Mouse (Mus musculus): ENCODE data around the gene Rtkn. TPM values are rescaled to one million over a fixed set of nuclear protein-coding genes. Genes with fewer than 3 reads are reported as not detected.

Gene Rtkn
- polyA plus RNA-seq, 2 experiments, result 5.5 to 11.1 TPM

DNA sequence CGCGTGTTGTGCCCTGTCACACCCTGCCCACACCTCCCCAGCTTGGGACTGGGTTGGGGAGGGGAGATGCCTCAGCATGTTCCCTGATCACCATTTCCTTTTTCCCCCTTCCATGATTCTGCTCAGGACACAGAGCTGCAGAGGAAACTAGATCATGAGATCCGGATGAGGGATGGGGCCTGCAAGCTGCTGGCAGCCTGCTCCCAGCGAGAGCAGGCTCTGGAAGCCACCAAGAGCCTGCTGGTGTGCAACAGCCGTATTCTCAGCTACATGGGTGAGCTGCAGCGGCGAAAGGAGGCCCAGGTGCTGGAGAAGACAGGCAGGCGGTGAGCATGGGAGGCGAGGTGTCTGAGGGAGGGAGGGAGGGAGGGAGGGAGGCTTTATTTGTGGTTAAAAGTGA, 10.5 kb downstream of the Rtkn start:
- no peak overlapping the region for H3K9ac ChIP-seq (replicated peaks)
- H3K4me3 ChIP-seq (ENCODE audit: insufficient read depth in 1 of 2, low read depth in 2 of 2, low read length in 2 of 2), result no peak overlapping the region
- TF ChIP-seq EP300 (IDR thresholded peaks at IDR 0.05; ENCODE audit: low read depth) (no peak), CTCF (IDR thresholded peaks at IDR 0.05; ENCODE audit: low read depth) (no peak)
- H3K27me3 ChIP-seq (ENCODE audit: control insufficient read depth, insufficient read depth, low read length), result peaks cover 13% of the 10 kb centered on the region
- H3K9me3 ChIP-seq (ENCODE audit: control insufficient read depth, low read length), result no peaks in the 10 kb centered on the region
- 39% methylated on average over 9 of the region's 9 CpGs for WGBS (ENCODE audit: insufficient replicate concordance)
- no peak for ATAC-seq (ENCODE audit: insufficient read depth)
- no peaks in the 10 kb centered on the region for H3K36me3 ChIP-seq (replicated peaks; ENCODE audit: control insufficient read depth, insufficient read depth, low read depth)
- DNase-seq (ENCODE audit: low read depth in 3 of 3, low spot score in 3 of 3), result no peak
- H3K4me1 ChIP-seq (replicated peaks; ENCODE audit: control insufficient read depth in 2 of 2, insufficient read depth in 2 of 2, low read length in 1 of 2), result peaks cover 0 to 2% of the 10 kb centered on the region in 2 experiments; a peak in 1 of 4 replicates
- no peak overlapping the region for H3K27ac ChIP-seq
- no peak overlapping the region for H3K4me2 ChIP-seq (ENCODE audit: low read depth)

DNA sequence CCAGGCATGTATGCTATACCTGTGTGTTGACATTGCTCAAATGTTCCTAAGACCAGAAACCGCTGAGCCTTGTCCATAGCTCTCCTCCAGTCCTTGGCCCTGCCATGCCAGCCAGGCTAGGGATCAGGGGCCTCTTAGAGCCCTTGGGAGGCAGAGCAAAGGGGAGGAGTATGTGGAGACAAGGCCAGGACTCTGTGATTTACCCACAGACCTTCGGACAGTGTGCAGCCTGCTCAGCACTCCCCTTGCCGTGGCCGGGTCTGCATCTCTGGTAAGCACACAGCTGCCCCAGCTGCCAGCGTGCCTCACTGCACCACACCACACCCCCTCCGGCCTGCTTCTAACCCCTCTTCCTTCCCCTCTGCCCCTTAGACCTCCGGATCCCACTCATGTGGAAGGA, 12.0 kb downstream of the Rtkn start:
- ATAC-seq (ENCODE audit: insufficient read depth), result no peak
- WGBS (ENCODE audit: insufficient replicate concordance), result 49% methylated on average over 7 of the region's 7 CpGs

DNA sequence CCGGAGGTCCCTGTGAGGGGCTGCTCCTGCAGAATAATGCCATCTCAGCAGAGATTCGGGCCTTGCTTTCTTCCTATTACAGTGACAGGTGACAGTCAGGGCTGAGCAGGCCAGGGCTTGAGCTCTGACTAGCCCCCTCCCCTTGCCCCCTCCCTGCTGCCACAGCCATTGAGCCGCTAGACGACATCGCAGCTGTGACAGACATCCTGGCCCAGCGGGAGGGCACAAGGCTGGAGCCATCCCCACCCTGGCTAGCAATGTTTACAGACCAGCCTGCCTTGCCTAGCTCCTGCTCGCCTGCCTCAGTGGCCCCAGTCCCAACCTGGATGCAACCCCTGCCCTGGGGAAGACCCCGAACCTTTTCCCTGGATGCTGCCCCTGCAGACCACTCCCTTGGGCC, 16.5 kb downstream of the Rtkn start:
- ATAC-seq (ENCODE audit: insufficient read depth) (no peak), DNase-seq (ENCODE audit: low read depth in 3 of 3, low spot score in 3 of 3) (no peak)
- no peak overlapping the region for H3K4me2 ChIP-seq (ENCODE audit: low read depth)
- H3K4me1 ChIP-seq (replicated peaks; ENCODE audit: control insufficient read depth in 2 of 2, insufficient read depth in 2 of 2, low read length in 1 of 2), result no peaks in the 10 kb centered on the region
- TF ChIP-seq EP300 (IDR thresholded peaks at IDR 0.05; ENCODE audit: low read depth), result no peak
- no peak for TF ChIP-seq CTCF (IDR thresholded peaks at IDR 0.05; ENCODE audit: low read depth)
- no peaks in the 10 kb centered on the region for H3K36me3 ChIP-seq (replicated peaks; ENCODE audit: control insufficient read depth, insufficient read depth, low read depth)
- H3K4me3 ChIP-seq (ENCODE audit: insufficient read depth in 1 of 2, low read depth in 2 of 2, low read length in 2 of 2), result no peak overlapping the region
- peaks cover 12% of the 10 kb centered on the region for H3K27me3 ChIP-seq (ENCODE audit: control insufficient read depth, insufficient read depth, low read length)
- no peak overlapping the region for H3K9ac ChIP-seq (replicated peaks)
- no peaks in the 10 kb centered on the region for H3K9me3 ChIP-seq (ENCODE audit: control insufficient read depth, low read length)
- H3K27ac ChIP-seq, result no peak overlapping the region
- WGBS (ENCODE audit: insufficient replicate concordance), result 31% methylated on average over 8 of the region's 8 CpGs

More for the DNA sequence above, 12.0 kb downstream of the Rtkn start:
- no peak for DNase-seq (ENCODE audit: low read depth in 3 of 3, low spot score in 3 of 3)
- Histone ChIP-seq H3K4me2 (ENCODE audit: low read depth) (no peak overlapping the region), H3K4me3 (ENCODE audit: insufficient read depth in 1 of 2, low read depth in 2 of 2, low read length in 2 of 2) (no peak overlapping the region), H3K9me3 (ENCODE audit: control insufficient read depth, low read length) (no peaks in the 10 kb centered on the region), H3K4me1 (replicated peaks; ENCODE audit: control insufficient read depth in 2 of 2, insufficient read depth in 2 of 2, low read length in 1 of 2) (peaks cover 0 to 2% of the 10 kb centered on the region in 2 experiments; a peak in 1 of 4 replicates), H3K27ac (no peak overlapping the region), H3K36me3 (replicated peaks; ENCODE audit: control insufficient read depth, insufficient read depth, low read depth) (no peaks in the 10 kb centered on the region), H3K27me3 (ENCODE audit: control insufficient read depth, insufficient read depth, low read length) (peaks cover 8% of the 10 kb centered on the region), H3K9ac (replicated peaks) (no peak overlapping the region)
- TF ChIP-seq CTCF (IDR thresholded peaks at IDR 0.05; ENCODE audit: low read depth) (no peak), EP300 (IDR thresholded peaks at IDR 0.05; ENCODE audit: low read depth) (no peak)

DNA sequence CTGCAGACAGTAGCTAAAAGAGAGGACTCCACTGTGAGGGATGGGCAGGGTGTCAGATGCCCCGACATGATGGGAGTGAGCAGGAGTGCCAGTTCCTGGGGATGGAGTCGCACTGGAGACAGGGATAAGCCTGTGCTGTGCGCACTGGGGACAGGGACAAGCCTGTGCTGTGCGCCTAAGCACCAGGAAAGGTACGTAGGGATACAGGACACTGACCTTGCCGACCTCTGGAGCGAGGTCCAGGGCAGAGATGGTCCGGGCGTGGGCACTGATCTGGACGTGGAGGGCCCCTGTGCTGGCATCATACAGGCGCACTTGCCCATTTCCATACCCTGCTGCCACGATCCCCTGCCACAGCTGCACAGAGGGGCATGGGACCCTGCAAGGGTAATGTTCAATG, 17.8 kb downstream of the Rtkn start:
- WGBS (ENCODE audit: insufficient replicate concordance), result 69% methylated on average over 12 of the region's 12 CpGs
- Histone ChIP-seq H3K9me3 (ENCODE audit: control insufficient read depth, low read length) (no peaks in the 10 kb centered on the region), H3K4me2 (ENCODE audit: low read depth) (no peak overlapping the region), H3K9ac (replicated peaks) (no peak overlapping the region), H3K27me3 (ENCODE audit: control insufficient read depth, insufficient read depth, low read length) (peaks cover 14% of the 10 kb centered on the region), H3K4me1 (replicated peaks; ENCODE audit: control insufficient read depth in 2 of 2, insufficient read depth in 2 of 2, low read length in 1 of 2) (no peaks in the 10 kb centered on the region), H3K4me3 (ENCODE audit: insufficient read depth in 1 of 2, low read depth in 2 of 2, low read length in 2 of 2) (no peak overlapping the region), H3K27ac (no peak overlapping the region), H3K36me3 (replicated peaks; ENCODE audit: control insufficient read depth, insufficient read depth, low read depth) (no peaks in the 10 kb centered on the region)
- DNase-seq (ENCODE audit: low read depth in 3 of 3, low spot score in 3 of 3) (no peak), ATAC-seq (ENCODE audit: insufficient read depth) (no peak)
- TF ChIP-seq EP300 (IDR thresholded peaks at IDR 0.05; ENCODE audit: low read depth) (no peak), CTCF (IDR thresholded peaks at IDR 0.05; ENCODE audit: low read depth) (no peak)

DNA sequence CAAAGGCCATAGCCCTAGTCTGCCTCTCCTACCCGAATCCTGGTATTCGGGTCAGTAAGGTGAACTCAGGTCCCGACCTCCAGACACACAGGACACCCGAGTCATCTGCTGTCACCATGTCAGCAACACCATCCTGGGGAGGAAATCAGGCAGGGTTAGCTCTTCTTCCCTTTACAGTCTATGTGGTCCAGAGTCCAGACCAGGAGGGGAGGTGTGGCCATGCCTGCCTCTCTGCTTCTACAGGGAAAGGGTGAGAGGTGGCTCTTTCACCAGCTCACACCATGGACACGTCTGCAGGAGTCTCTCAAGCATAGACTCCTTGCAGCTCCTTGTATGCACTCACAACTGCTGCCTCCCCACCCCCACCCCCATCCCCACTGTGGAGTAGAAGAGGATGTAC, 18.2 kb downstream of the Rtkn start:
- Histone ChIP-seq H3K27ac (no peak overlapping the region), H3K4me3 (ENCODE audit: insufficient read depth in 1 of 2, low read depth in 2 of 2, low read length in 2 of 2) (no peak overlapping the region), H3K9ac (replicated peaks) (no peak overlapping the region), H3K36me3 (replicated peaks; ENCODE audit: control insufficient read depth, insufficient read depth, low read depth) (no peaks in the 10 kb centered on the region), H3K9me3 (ENCODE audit: control insufficient read depth, low read length) (no peaks in the 10 kb centered on the region), H3K4me1 (replicated peaks; ENCODE audit: control insufficient read depth in 2 of 2, insufficient read depth in 2 of 2, low read length in 1 of 2) (no peaks in the 10 kb centered on the region), H3K27me3 (ENCODE audit: control insufficient read depth, insufficient read depth, low read length) (peaks cover 14% of the 10 kb centered on the region), H3K4me2 (ENCODE audit: low read depth) (no peak overlapping the region)
- ATAC-seq (ENCODE audit: insufficient read depth) (0 out of 2 replicates have a peak, but pooled peaks have one; percentile 16), DNase-seq (ENCODE audit: low read depth in 3 of 3, low spot score in 3 of 3) (no peak)
- TF ChIP-seq CTCF (IDR thresholded peaks at IDR 0.05; ENCODE audit: low read depth) (no peak), EP300 (IDR thresholded peaks at IDR 0.05; ENCODE audit: low read depth) (no peak)
- 55% methylated on average over 5 of the region's 5 CpGs for WGBS (ENCODE audit: insufficient replicate concordance)

Measured in liver, embryonic 14.5 days (tissue).